8 mouse cellular contexts compared by ENCODE assay signal in the genomic region with DNA sequence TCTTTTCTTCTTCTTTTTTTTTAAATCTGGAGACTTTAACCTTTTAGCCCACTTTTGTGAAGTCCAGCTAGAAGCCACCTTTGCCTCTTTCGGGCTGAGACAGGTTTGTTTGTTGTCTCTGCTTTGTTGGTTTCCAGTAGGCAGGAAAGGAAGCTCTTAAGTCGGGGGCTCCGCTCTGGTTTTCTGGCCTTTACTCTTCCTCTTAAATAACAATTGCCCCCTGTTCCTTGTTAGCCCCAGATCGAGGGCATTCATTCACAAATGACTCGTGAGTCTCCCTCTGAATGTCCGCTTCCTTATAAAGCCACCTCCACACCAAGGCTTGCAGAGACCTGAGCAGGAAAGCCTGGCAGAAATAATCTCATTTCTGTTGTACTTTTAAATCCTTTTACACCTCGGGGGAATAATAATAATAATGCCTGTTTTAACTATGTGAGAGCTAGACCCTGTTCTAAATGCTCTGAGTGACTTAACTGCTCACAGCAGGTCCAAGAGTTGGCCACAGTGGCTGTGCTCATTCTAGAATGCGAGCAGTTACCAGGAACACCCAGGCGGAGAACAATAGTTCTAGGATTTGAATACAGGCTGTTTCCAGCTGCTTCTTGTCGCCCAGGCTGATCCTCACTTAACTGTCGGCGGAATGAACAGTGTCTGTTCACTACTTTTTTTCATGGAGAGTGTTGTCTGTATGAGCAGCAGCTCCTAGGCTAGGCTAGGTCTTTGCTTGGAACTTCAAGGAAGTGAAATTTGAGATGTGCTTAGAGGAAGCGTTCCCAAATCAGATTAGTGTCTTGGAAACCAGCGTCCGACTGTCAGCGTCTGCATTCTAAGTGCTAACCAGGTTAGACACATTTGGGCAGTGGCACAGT. TPM values are rescaled to one million over a fixed set of nuclear protein-coding genes. Genes with fewer than 3 reads are reported as not detected.
DNase-seq lines count a peak whose midpoint lies in the region; ATAC-seq and TF ChIP-seq lines count a peak whose summit lies in the region.

No protein-coding gene starts in this region.

- no peak for ATAC-seq in heart, embryonic 14.5 days (ENCODE audit: insufficient number of reproducible peaks, insufficient read depth, low FRiP score, low read depth)
- no peak for ATAC-seq in neural tube, embryonic 12.5 days (ENCODE audit: low FRiP score, low read depth)

- no peaks in the 10 kb centered on the region for H3K27me3 ChIP-seq in E14TG2a.4 (ENCODE audit: insufficient read depth, low read length)
- no peaks in the 10 kb centered on the region for H3K27me3 ChIP-seq in heart, embryonic 14.5 days (ENCODE audit: control insufficient read depth, insufficient read depth, low read length)
- H3K27me3 ChIP-seq in neural tube, embryonic 12.5 days (replicated peaks) = no peaks in the 10 kb centered on the region

- peak; percentile 28 for DNase-seq in large intestine, adult 2 months (ENCODE audit: low read depth, low spot score)
- DNase-seq in adrenal gland, postnatal 14 days = no peak
- DNase-seq in gastrocnemius, postnatal 25 days = no peak
- no peak for DNase-seq in gastrocnemius, postnatal 4 days (ENCODE audit: low spot score in 2 of 2)

- H3K4me3 ChIP-seq in E14TG2a.4 (replicated peaks; ENCODE audit: low read length) = peak overlapping the region; percentile 82
- H3K4me3 ChIP-seq in bone marrow, adult 2 months (replicated peaks; ENCODE audit: control insufficient read depth, low read depth, low read length) = no peak overlapping the region
- H3K4me3 ChIP-seq in heart, embryonic 14.5 days (ENCODE audit: control insufficient read depth in 1 of 2, insufficient read depth in 1 of 2, low read depth in 1 of 2, low read length in 2 of 2) = peak overlapping the region; percentile 15 to 21; a peak in 3 of 4 replicates
- H3K4me3 ChIP-seq in neural tube, embryonic 12.5 days = no peak overlapping the region

- peak overlapping the region; percentile 68 for H3K4me2 ChIP-seq in heart, embryonic 14.5 days (ENCODE audit: low read length)
- H3K4me2 ChIP-seq in neural tube, embryonic 12.5 days (replicated peaks) = peak overlapping the region; percentile 62

- H3K4me1 ChIP-seq in E14TG2a.4 (replicated peaks; ENCODE audit: low read depth, low read length) = peaks cover 70% of the 10 kb centered on the region
- peaks cover 2% of the 10 kb centered on the region; the same call in 1 of the 2 replicates for H3K4me1 ChIP-seq in bone marrow, adult 2 months (ENCODE audit: control insufficient read depth, insufficient read depth, low read length)
- peaks cover 8 to 22% of the 10 kb centered on the region in 2 experiments for H3K4me1 ChIP-seq in heart, embryonic 14.5 days (ENCODE audit: control insufficient read depth in 2 of 2, insufficient read depth in 2 of 2, low read length in 2 of 2)
- H3K4me1 ChIP-seq in neural tube, embryonic 12.5 days = peaks cover 18% of the 10 kb centered on the region; the same call in 1 of the 2 replicates

- H3K9me3 ChIP-seq in E14TG2a.4 (ENCODE audit: low read length) = no peaks in the 10 kb centered on the region
- H3K9me3 ChIP-seq in heart, embryonic 14.5 days (ENCODE audit: control insufficient read depth, low read length) = no peaks in the 10 kb centered on the region
- H3K9me3 ChIP-seq in neural tube, embryonic 12.5 days = no peaks in the 10 kb centered on the region

- H3K27ac ChIP-seq in bone marrow, adult 2 months (ENCODE audit: control insufficient read depth, insufficient read depth, low read depth, low read length, poor library complexity) = peak overlapping the region; percentile 19; the same call in 1 of the 2 replicates
- peak overlapping the region; percentile 46 to 100 for H3K27ac ChIP-seq in heart, embryonic 14.5 days (replicated peaks in 1 of 2; ENCODE audit: control insufficient read depth in 1 of 2, insufficient read depth in 1 of 2, low read depth in 2 of 2, low read length in 2 of 2)
- no peak overlapping the region for H3K27ac ChIP-seq in neural tube, embryonic 12.5 days

- peak overlapping the region; percentile 74 for H3K9ac ChIP-seq in heart, embryonic 14.5 days (ENCODE audit: low read length)
- no peak overlapping the region for H3K9ac ChIP-seq in neural tube, embryonic 12.5 days

- WGBS in bone marrow, adult 2 months = 27% methylated on average over 16 of the region's 16 CpGs
- 14% methylated on average over 16 of the region's 16 CpGs for WGBS in heart, embryonic 14.5 days
- 23% methylated on average over 16 of the region's 16 CpGs for WGBS in large intestine, adult 2 months
- WGBS in neural tube, embryonic 12.5 days = 3% methylated on average over 16 of the region's 16 CpGs

- H3K36me3 ChIP-seq in E14TG2a.4 (ENCODE audit: insufficient read depth, low read length) = no peaks in the 10 kb centered on the region
- no peaks in the 10 kb centered on the region for H3K36me3 ChIP-seq in heart, embryonic 14.5 days (ENCODE audit: control insufficient read depth, insufficient read depth, low read length)
- H3K36me3 ChIP-seq in neural tube, embryonic 12.5 days = no peaks in the 10 kb centered on the region

- no peak for TF ChIP-seq POLR2A in bone marrow, adult 2 months (IDR thresholded peaks at IDR 0.05; ENCODE audit: borderline replicate concordance, control insufficient read depth, low read depth, low read length)

- TF ChIP-seq CTCF in E14TG2a.4 (conservative IDR thresholded peaks at IDR 0.05; ENCODE audit: low read length) = no peak
- TF ChIP-seq CTCF in bone marrow, adult 2 months (IDR thresholded peaks at IDR 0.05; ENCODE audit: control insufficient read depth, insufficient read depth, low read length) = no peak

RNA-seq across cellular contexts. Expression of a gene that starts 59.3 kb away (rescaled TPM):
- polyA plus RNA-seq in bone marrow, adult 2 months (2011; ENCODE audit: insufficient read depth, insufficient read length, low replicate concordance, missing spikeins) = 38.2 and 76.0 TPM in 2 replicates
- polyA plus RNA-seq in heart, embryonic 14.5 days (2014; fragmentation: Nextera tagmentation; extraction: Ambion mirVana) = 28.1 and 28.2 TPM in 2 replicates
- polyA plus RNA-seq in large intestine, adult 2 months (2012; rRNA removed) = 25.2 and 39.5 TPM in 2 replicates
- 41.0 and 42.4 TPM in 2 replicates for polyA plus RNA-seq in neural tube, embryonic 12.5 days (2016; fragmentation: Nextera tagmentation; extraction: Ambion mirVana)
- total RNA-seq in adrenal gland, postnatal 14 days (2021) = 58.6 and 69.0 TPM in 2 replicates
- total RNA-seq in gastrocnemius, postnatal 25 days (2021) = 10 to 100 TPM; 19.6 to 21.7 TPM
- total RNA-seq in gastrocnemius, postnatal 4 days (2021) = 10 to 100 TPM; 55.0 to 55.5 TPM

Comparison
In these comparisons a context has a peak if more than half of its experiments do, and no peak if none do; other contexts are left out.
1. H3K4me3 ChIP-seq: peak in E14TG2a.4 (single experiment) and heart, embryonic 14.5 days (2 of 2); none in bone marrow, adult 2 months (single experiment) and neural tube, embryonic 12.5 days (single experiment).